Mouse (Mus musculus) cerebellum, postnatal 14 days (tissue): ENCODE data around the gene Ppfia4.

ENCODE experiments used
- DNase-seq, 2 experiments: peaks; one replicate each; pipeline ENCODE4 v3.0.0; 2021; ENCODE audit warnings: mixed read lengths in 2 of 2

Ppfia4 gene

DNA sequence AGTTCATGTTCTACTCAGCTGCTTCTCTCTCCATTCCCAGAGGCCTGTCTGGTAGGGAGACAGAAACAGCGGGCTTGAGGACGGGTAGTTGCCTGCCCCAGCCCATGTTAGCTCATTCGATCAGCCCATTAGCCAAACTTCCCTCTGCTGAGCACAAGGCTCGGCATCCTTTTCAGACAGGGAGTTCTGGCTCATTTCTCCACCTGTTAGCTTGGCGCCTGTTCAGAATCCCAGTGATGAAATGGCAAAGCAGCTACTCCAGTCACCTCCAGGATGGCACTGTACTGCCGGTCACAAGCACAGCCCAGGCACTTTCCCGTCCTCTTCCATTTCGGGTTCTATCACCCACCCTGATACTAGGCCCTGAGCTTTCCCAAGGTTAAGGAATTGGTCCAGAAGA lies 35.5 kb downstream of the Ppfia4 start:
- peak; percentile 94 for DNase-seq

DNA sequence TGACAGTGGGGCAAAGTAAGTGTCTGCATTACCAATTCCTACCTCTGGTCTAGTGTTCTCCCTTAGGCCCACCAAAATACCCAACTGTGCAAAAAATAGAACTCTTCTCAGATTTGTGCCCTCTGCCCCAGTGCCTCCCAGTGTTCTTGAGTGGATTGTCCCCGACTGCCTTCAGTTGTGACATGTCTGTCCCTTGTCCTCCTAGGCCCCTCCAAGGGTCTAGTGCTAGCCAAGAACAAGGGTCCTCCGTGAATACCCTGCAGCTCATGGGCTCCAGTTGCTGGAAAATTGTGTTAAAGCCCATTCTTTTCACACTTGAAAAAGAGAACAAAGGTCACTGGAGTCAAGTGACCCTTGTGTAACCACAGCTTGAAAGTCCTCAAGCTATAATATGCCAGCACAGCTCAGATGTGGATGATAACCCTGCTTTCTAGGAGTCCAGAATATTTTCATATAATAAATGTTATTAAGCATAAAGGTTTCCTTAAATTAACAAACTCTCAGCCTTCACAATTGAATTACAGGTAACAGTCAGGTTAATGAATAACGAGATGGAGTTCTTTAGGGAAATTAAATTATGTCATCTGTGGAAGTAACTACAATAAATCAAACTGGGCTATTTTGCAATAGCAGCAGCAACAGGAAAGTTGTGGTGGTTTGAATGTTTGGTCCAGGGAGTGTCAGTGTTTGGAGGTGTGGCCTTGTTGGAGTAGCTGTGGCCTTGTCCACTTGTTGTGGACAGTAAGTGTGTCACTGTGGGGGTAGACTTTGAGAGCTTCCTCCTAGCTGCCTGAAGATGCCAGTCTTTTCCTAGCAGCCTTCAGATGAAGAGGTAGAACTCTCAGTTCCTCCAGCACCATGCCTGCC lies 38.8 kb downstream of the Ppfia4 start:
- DNase-seq, result no peak

DNA sequence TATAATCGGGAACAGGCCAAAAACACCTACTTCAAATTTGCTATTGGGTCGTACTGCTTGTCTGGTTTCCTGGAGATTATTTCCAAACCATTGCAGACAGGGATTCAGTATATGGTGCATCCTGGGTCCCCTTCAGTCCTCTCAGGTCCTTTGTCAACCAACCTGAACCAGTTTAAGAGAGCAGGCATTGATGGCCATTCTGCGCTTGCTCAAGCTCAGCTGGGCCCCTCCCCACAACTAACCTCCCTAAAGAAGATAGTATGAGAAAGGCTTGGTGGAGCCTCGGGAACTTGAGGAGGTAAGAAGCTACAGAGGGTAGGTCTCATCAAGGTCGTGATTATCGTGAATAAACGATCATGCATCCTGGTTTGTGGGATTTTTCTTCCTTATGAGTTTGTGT lies 39.5 kb downstream of the Ppfia4 start:
- DNase-seq, result no peak

DNA sequence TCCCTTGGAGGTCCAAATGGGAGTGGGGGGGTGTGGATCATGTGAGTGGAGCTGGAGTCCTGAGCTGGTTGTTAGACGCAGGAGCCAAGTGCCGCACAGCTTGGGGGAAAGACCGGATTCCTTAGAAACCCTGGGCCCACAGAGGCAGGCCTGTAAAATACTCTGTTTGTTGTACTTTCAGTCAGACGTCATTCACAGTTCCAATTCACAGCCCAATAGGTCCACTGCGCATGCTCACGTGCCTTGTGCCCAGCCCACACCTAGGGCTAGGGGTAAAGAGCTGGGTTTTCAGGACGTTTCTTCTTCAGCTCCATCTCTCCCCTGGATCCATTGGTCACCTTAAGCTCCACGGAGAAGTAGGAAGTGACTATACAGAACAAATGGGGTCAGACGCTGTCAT lies 40.1 kb downstream of the Ppfia4 start:
- DNase-seq, result no peak

DNA sequence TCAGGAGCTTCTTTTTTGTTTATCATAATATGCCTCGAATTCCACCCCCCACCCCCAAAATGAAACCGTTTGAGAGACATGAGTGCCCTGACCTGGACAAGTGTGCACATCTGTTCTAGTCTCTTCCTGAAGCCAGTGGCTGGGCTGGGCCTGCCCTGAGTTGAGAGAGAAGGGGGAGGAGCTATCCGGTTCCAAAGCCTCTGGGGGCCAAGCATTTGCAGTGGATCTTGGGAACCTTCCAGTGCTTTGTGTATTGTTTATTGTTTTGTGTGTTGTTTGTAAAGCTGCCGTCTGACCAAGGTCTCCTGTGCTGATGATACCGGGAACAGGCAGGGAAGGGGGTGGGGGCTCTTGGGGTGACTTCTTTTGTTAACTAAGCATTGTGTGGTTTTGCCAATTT lies 40.7 kb downstream of the Ppfia4 start:
- no peak for DNase-seq

DNA sequence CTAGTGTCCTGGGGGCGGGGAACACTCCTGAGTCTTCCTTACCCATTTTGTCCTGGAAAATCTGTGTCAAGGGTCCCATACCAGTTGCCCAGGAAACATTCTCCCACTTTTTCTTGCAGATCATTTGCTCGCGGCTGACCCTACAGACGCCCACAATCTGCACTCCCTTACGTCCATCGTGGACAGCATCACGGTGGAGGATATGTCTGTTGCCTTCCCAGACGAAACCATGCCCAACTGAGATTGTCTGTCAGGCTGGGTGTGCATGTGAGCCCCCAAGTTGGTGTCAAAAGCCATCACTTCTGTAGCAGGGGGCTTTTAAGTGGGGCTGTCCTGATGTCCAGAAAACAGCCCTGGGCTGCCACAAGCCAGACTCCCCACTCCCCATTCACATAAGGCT lies 41.2 kb downstream of the Ppfia4 start:
- DNase-seq, result no peak

DNA sequence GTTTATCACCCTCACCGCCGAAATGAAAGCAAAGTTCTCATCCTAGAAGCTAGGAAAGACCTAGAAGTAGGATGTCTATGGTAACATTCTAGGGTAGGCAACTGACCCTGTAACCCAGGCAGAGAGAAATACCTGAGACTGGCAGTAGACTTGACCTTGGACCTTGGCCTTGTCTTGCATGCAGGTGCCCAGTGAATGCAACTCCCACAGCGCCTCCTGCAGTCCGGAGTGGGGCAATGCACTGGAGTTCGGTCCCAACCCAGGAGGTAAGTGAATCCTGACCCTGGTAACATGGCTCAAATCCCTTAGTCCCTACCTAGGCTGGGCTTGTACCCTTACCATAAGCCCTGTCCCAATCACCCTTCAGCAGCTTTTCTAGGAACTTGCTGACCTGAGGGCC lies 41.8 kb downstream of the Ppfia4 start:
- peak; percentile 70 to 82 for DNase-seq

DNA sequence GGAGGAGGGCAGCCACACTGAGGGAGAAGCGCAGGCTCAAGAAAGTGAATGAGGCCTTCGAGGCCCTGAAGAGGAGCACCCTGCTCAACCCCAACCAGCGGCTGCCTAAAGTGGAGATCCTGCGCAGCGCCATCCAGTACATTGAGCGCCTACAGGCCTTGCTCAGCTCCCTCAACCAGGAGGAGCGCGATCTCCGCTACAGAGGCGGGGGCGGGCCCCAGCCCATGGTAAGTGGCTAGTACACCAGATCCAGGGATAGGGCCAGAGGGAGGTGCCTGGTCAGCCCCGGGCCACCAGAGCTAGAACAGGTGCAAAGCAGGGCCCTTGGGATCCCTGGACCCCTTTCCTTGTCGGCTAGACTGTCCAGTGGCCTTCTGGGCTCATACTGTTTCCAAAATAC lies 42.4 kb downstream of the Ppfia4 start:
- DNase-seq, result no peak

DNA sequence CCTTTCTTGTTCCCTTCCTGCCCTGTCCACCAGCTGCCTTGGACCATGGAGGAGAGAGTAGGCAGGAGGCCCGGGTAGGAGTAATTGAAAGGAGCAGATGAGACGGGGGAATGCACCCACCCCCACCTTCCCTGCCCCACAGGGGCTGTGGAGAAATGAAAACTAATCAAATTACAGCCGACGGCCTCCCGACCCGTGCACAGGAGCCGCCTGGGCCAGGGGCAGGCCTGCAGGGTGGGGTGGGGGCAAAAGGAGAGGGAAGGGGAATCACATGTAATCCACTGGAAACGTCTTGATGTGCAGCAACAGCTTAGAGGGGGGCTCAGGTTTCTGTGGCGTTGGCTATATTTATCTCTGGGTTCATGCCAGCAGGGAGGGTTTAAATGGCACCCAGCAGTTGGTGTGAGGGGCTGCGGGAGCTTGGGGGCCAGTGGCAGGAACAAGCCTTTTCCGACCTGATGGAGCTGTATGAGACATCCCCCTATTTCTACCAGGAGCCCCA lies 43.1 kb downstream of the Ppfia4 start, which contains the start of gene Myog:
Myog (plus strand) TSS at position 392 of the 502 bp plus-strand sequence.
- no peak for DNase-seq

DNA sequence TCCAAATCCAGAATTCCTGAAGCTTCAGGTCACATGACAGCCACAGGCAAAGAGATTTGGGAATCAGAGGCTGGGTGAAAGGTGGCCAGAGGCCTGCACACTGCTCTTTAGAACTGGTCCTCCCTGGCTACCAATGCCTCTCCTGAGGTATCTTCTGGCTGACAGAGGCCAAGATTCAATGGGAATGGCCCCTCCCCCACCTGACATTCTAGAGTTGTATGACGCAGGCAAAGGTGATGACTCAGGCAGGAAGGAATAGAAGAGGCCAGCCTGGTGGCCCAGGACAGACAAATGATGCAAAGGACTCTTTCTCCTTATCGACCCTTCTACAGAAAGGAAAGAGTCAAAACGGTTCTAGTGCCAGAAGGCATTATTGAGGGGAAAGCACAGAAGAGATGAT lies 44.5 kb downstream of the Ppfia4 start:
- DNase-seq, result no peak

DNA sequence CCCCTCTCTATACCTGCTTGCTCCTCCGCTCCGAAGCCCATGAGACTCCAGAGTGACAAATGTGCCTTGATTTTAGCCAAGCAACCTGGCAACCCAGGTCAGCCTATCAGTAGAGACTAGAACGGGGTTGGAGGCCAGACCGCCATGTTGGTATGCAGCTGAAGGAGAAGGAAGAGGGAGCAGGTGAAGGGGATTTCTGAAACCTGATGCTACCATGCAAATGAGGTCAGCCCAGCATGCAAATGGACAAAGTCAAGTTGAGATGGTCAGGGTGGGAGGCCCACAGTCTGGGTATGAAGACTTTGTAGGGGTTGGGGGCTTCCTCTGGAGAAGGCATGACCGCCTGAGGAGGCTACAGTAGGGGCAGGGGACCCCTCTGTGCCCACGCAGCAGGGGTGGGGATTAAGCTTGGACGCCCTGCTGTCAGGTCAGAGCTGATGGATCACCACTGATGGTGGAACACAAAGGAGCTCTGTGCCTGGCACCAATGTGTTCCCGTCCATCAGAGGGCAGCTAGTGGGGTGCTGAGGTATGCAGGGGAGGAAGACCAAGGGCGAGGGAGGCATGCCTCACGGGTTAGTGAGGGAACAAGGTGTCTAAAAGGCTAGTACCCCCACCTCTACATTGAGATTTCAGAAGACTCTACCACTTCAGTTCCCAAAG lies 47.1 kb downstream of the Ppfia4 start:
- no peak for DNase-seq

DNA sequence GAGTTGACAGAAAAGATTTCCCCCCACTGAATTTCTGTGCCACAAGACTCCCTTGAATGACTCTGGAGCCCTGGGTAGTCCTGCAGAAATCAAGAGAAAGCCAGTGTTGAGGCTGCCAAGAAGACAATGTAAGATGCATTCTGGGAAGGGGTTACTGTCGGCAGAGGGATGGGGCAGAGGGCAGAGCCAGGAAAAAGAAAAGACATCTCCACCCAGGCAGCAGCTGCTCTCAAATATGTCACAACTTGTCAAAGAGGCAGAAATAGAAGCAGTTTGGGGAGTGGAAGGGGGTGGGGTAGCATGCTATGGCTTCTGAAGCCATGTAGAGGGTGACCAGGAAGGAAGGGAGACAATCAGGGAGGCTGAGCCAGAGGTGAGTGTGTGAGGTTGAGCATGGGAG lies 49.6 kb downstream of the Ppfia4 start:
- no peak for DNase-seq

DNA sequence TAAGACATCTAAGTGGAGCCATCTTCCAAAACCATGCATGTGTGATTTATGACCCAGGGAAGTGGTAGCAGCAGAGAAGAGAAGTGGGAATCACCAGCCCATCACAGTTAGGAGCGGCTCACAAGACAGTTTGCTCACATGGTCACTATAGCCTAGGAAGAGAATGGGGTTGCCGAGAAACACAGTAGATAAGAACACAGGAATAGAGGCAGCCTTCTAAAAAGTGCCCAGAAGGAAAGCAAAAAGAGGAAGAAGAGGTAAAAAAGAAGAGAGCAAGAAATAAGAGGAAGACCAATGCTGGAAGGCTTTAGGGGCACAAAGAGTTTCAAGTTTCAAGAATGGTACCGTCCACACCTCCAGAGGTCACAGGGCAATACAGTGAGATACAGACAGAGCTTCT lies 50.4 kb downstream of the Ppfia4 start:
- DNase-seq, result no peak

DNA sequence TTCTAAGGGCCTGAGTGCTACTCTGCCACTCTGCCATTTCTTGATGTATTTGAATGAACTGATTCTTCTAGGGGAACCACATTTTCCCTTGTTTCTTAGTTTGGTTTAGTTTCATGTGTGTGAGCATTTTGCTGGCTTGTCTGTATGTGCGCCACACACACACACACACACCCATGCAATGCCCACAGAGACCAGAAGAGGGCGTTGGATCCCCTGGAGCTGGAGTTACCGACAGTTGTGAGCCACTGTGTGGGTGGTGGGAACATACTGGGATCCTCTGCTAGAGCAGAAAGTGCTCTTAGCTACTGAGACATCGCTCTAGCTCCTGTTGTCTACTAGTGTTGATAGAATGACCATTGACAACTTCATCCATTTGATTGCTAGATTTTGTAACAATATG lies 51.2 kb downstream of the Ppfia4 start:
- DNase-seq, result no peak

DNA sequence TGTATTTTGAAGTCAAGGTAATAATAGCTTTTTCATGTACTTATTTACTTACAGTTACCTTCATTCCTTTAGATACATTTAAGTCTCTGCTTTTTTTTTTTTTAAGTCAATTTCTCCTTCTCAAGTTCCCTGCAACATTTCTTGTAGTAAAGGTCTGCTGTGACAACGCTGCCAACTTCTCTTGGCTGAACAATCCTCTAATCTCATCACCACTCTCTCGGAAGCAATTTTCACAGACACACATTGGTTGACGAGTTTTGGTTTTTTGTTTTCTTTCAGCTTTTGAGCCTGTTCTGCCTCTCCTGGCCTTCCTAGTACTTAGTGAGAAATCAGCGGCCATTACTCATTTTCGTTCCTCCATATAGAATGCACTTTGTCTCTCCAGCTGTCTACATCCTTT lies 52.6 kb downstream of the Ppfia4 start:
- peak in 1 of 2 experiments; percentile 65 for DNase-seq

DNA sequence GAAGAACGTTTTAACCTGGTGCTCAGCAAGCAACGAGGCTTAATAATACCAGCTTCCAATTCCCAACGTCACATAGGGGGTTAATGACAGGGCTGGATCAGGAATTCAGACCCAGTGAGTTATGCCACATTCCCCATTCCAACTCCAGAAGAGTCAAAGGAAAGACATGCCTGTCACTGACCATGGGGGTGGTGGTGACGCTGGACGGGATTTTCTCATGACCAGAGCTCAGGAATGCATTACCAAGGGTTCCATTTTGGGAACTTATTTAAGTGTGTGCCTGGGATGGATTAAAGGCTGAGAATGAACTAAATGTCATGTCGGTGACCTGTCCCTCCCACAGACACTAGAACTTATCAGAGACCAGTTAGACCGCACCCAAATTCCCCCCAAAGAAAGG lies 55.9 kb downstream of the Ppfia4 start:
- DNase-seq, result no peak

DNA sequence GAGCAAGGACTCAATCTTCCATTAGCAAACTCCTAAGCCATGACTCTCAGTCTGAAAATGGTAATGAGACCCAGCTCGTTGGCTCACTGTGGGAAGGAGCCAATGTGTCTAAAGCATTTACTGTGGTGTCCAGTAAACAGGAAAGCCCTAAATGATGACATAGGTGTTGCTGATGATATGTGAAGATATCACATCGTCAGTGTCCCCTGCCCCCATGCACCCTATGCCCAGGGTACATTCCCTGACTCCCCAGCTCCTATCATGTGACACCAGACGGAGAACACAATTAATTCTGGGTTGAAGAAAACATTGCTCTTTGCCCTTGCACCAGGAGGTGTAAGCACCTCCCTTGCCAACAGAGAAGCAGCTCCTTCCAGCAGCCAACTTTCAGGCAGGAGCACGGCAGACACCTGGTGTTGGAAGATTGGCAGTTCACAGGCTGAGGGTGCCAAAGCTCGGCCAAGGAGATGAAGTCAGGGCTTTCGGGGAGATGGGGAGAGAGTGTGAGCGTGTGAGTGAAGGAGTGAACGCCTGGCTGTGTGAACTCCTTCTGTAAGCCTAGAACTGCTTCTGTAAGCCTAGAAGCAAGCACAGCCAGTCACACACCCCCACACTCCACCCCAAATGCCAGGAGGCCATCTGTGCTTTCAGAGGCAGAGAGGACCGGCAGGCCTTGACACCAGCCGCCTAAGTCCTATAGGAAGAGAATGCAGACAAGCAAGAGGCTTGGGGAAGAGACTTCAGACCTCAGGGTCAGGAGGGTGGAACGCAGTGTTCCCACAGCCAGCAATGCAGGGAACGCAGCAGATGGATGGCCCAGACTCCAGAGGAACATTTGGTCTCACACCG lies 56.9 kb downstream of the Ppfia4 start:
- DNase-seq, result peak; percentile 74 to 84

DNA sequence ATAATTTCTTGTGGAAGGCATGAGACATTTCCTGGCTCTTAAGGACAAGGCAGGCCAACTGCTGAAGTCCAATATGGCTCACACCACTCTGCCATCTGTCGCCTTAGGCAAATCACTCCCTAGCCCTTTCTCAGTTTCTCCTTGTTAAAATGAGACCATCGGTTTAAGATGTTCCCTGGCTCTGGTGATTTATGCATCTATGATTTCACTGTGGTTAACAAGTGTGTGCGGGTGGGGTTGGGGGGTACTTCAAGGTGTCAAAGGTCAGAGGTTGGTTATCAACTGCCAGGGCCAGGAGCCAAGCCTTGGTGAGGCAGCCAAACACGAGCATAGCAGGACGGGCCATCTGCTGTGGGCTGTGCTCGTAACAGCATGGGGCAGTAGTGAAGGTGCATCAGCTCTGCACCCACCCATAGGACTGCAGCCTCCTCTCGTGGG lies 58.2 kb downstream of the Ppfia4 start:
- peak; percentile 89 to 94 for DNase-seq

DNA sequence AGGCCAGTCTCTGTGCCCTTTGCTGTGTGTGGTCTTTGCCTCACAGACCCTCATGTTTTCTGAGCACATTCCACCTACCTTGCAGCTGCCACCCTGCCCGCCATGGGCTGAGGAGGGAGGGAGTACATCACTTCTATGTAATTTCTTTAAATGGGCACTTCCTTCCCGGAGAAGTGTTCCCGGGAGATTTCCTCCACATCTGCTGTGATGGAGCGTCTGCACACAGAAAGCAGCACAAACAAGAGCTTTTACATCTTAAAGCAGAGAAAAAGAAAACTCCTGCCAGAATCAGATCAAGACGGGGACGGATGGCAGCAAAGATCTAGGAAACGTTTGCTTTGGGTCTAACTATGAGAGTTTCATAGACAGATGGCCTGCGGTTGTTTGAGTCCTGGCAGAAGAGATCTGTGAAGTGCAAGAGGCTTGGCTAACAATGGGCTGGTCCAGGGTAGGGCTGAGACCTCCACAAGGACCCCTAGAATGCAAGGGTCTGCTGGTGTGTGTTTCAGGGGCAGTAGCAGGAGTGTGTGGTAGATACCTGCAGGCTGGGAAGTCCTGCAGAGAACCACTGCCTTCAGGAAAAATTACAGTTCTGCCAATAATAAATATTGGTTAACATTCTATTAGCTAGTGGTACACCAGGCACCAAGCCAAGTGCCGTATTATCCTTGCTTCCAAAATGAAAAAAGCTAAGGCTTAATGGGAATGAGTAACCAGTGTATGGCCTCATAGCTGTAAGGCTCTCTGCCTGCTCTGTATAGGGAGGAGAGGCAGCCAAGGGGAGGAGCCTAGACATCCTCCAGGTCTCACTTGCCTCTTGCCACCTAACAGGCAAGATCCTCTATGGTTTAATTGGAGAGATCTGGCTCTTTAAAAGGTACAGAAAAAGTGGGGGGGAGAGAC lies 59.0 kb downstream of the Ppfia4 start:
- DNase-seq, result peak; percentile 74 to 81

DNA sequence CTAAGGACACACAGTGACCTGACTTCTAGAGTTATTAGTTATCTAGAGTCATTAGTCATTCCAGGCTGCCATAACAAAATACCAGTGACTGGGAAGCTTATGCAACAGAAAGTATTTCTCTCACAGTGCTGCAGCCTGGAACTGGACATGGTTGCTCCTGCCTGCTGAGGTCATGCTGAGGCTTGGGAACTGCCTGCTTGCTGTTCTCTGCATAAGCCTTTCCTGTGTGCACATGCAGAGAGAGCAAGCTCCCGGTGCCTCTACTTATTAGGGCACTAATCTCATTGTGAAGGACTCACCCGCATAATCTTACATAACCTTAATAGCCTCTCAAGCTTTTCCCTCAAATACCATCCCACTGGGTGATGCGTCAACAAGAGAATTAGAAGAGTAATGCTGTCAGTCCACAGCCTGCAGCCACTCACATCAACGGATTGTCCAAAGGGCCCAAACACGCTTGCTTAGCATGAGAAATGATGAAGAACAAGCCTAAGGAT lies 59.9 kb downstream of the Ppfia4 start:
- DNase-seq, result no peak

DNA sequence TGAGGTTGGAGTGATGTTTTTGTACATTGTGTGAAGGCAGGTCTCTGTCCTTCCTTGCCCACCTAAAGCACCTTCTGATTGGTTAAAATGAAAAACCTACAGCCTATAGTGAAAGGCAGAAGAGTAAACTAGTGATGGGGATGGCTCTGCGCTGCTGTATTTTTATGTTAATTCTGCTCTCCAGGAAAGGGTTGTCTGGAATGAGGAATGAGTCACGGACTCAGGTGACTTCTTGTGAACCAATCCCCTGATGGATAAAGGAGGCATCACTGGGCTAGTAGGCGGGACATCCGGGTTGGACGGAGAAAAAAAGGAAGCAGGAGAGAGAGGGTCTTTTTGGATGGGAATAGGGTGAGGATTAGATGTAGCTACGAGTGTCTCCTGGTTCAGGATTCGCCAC lies 62.7 kb downstream of the Ppfia4 start:
- no peak for DNase-seq

DNA sequence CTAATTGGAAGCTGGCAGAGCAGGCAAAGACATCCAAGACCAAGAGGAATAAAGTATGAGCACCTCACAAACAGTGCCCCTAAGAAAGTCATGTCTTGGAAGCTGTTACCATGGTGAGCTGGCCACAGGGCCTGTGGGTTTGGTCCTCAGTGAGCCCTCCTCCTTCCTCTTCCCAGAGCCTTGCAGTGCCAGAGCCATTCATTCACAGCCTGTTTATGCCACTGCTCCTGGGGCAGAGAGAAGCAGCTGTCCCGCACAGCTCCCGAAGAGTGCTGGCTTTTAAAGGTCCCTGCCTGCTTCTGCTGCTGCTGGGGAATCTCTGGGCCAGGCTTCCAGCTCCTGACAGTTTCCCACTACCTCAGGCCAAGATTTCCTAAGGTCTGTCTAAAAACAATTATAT lies 66.9 kb downstream of the Ppfia4 start:
- no peak for DNase-seq
